Mouse (Mus musculus) forebrain, embryonic 16.5 days (tissue): ENCODE measurements around the gene Zbtb40. TPM values are rescaled to one million over a fixed set of nuclear protein-coding genes. Genes with fewer than 3 reads are reported as not detected.
A peak's percentile ranks its signal among the peaks of the same experiment; 100 is the strongest.

ENCODE experiments used
- ATAC-seq: fragments of 200-750 bp; cut with Nextera tagmentation; 2 replicates; pipeline ENCODE4 v1.8.0; 2017; ENCODE audit warnings: mild to moderate bottlenecking, moderate library complexity
- H3K27ac ChIP-seq: fragments of 300-500 bp; sonication (generic); 2 replicates; pipeline ENCODE4 v1.5.1; 2014; ENCODE audit warnings: low read length, control low read depth
- H3K27me3 ChIP-seq: fragments of 300-500 bp; sonication (generic); replicated peaks from 2 replicates; pipeline ENCODE4 v1.6.1; 2014; ENCODE audit warnings: low read length; ENCODE audit not compliant: control insufficient read depth, insufficient read depth
- H3K36me3 ChIP-seq: fragments of 300-500 bp; sonication (generic); 2 replicates; pipeline ENCODE4 v1.6.1; 2014; ENCODE audit not compliant: control insufficient read depth, insufficient read depth
- H3K4me1 ChIP-seq: fragments of 300-500 bp; sonication (generic); replicated peaks from 2 replicates; pipeline ENCODE4 v1.6.1; 2014; ENCODE audit warnings: low read length; ENCODE audit not compliant: control insufficient read depth, insufficient read depth
- H3K4me2 ChIP-seq: fragments of 300-500 bp; sonication (generic); 2 replicates; pipeline ENCODE4 v1.6.1; 2014; ENCODE audit warnings: mild to moderate bottlenecking, low read length, control low read depth
- H3K4me3 ChIP-seq: fragments of 300-500 bp; sonication (generic); replicated peaks from 2 replicates; pipeline ENCODE4 v1.5.1; 2014; ENCODE audit warnings: mild to moderate bottlenecking, low read length, control low read depth
- H3K9ac ChIP-seq: fragments of 300-500 bp; sonication (generic); replicated peaks from 2 replicates; pipeline ENCODE4 v1.6.1; 2014; ENCODE audit warnings: low read depth, low read length, control low read depth
- H3K9me3 ChIP-seq: fragments of 300-500 bp; sonication (generic); 2 replicates; pipeline ENCODE4 v1.6.1; 2016; ENCODE audit warnings: low read length; ENCODE audit not compliant: control insufficient read depth
- WGBS: fragments of 180-500 bp; shearing (Covaris S2); extraction: QIAGEN DNeasy Blood & Tissue Kit; methylation state at CpG from one replicate; pipeline ENCODE4 v1.1.7; 2014; 5-methylcytosine and 5-hydroxymethylcytosine counted together
- polyA plus RNA-seq: library from polyadenylated mRNA; unstranded; fragments of >200 nt; fragmentation: Nextera tagmentation; extraction: Ambion mirVana; gene quantifications from 2 replicates; pipeline ENCODE4 v1.2.1, GENCODE M21; 2015

Gene Zbtb40
- polyA plus RNA-seq, 1 experiment from 2014 or later, result 5.3 TPM

DNA sequence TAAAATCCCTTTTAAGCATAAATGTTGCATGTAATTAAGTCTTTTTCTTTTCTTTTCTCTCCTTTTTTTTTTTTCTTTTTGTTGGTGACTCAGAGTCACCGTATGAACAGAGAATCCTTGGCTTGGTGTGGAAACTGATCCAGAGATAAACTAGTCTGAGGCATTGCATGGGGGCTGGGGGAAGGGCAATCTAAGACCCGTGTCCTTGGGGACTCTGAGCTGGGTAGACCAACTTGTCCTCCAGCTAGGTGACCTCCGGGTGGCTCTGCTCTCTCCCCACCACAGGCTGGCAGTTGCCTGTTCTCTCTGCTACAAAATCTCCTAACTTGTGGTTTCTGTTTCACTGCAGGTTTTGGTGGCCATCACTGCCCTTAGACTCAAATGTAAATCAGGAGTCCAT is 88.5 kb downstream of the Zbtb40 start:
- Histone ChIP-seq H3K4me1 (peaks cover 9% of the 10 kb centered on the region), H3K4me2 (no peak overlapping the region), H3K4me3 (no peak overlapping the region), H3K27ac (no peak overlapping the region), H3K36me3 (no peaks in the 10 kb centered on the region), H3K9ac (no peak overlapping the region), H3K9me3 (no peaks in the 10 kb centered on the region), H3K27me3 (peaks cover 41% of the 10 kb centered on the region)
- ATAC-seq, result no peak
- 58% methylated on average over 3 of the region's 3 CpGs for WGBS

DNA sequence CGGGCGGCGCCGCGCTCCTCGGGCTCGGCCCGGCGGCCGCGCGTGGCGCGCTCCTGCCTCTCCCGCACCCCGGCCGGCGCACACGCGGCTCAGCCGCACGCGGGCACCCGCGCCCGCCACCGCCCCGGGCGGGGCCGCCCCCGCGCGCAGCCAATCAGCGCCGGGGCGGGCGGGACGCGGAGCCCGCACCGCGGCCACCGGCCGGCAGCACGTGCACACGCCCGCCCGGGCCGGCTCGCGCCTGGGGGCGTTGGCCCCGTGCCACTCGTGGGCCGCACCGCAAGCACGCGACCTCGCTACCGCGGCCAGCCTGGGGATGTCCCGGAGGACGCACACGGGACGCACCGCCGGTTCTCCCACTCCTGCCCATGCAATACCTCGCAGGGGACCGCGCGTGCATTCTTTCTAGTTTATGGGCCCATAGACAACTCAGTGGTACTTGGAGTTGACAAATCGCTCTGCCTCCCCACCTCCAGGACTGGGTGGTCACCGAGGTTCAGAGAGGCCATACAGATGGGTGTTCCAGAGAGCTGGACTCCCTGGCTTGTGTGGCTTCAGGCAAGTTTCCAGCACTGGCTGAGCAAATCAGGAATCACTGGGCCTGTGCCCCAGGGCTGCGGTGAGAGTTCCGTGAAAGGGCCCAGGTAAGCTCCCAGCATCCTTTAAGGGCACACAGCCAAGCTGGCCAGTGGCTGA is 91.7 kb downstream of the Zbtb40 start, which contains the start of gene Epha8:
Gene Epha8, minus strand, starts transcription at position 66 of the 696 bp plus-strand sequence.
- 1% methylated on average over 53 of the region's 75 CpGs for WGBS
- Histone ChIP-seq H3K27me3 (peaks cover 39% of the 10 kb centered on the region), H3K9me3 (no peaks in the 10 kb centered on the region), H3K4me3 (peak within 1 kb of the TSS; percentile 53), H3K36me3 (no peaks in the 10 kb centered on the region), H3K4me2 (peak within 1 kb of the TSS; percentile 76), H3K27ac (no peak within 1 kb of the TSS), H3K9ac (peak within 1 kb of the TSS; percentile 62), H3K4me1 (peaks cover 6% of the 10 kb centered on the region)
- peak; percentile 71 for ATAC-seq

DNA sequence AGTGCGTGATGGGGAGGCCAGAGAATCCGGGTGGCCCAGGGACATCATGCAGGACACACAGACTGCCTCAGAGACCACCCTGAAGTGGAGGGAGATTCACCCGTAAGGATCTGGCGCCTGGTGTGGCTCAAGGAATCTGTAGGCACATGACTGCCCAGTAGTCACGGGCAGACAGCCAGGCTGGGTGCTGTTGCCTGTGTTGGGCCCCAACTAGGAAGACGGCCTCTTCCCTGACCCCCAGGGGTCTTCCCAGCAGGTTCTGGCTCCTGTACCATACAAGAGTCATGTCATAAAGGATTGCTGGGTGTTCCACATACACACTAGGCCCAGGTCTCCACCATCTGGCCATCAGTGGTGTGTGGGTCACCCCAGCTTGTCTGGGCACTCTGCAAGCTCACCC is 94.0 kb downstream of the Zbtb40 start:
- H3K36me3 ChIP-seq, result no peaks in the 10 kb centered on the region
- peaks cover 39% of the 10 kb centered on the region for H3K27me3 ChIP-seq
- H3K4me2 ChIP-seq, result no peak overlapping the region
- 69% methylated on average over 6 of the region's 6 CpGs for whole genome bisulfite sequencing
- no peak for ATAC-seq
- H3K4me1 ChIP-seq, result peaks cover 6% of the 10 kb centered on the region
- H3K4me3 ChIP-seq, result no peak overlapping the region
- H3K9me3 ChIP-seq, result no peaks in the 10 kb centered on the region
- no peak overlapping the region for H3K9ac ChIP-seq
- H3K27ac ChIP-seq, result no peak overlapping the region

DNA sequence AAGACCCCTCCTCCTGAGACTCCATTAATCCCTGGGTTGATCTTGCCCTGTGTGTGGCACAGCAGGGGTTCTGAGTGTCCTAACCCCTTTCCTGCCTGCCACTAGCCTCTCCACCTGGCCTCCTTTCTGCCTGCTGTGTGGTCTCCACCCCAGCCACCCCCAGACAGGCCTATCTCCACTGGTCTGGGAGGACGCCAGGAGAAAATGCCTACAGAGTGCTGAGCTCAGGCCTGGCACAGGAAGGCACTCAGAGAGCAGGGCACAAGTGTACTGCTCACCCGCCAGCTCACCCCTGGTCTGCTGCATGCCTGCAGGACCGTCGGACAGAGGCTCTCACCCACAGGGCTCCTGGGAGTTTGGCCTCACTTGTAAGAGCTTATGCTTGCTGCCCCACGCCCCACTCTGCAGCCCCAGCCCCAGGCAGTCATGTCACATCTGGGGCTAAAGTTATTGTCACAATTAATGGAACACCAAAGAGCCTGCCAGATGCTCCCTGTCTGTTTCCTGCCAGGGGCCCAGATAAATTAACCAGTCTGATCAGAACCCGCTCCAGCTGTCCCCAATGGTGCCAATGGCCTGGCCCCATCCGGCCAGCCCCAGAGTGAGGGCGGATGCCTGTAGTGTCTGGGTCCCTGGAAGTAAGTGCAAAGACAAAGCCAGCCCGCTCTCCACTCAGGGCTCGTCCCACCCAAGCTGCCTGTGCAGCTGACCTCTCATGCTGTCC is 99.2 kb downstream of the Zbtb40 start:
- Histone ChIP-seq H3K4me2 (no peak overlapping the region), H3K4me1 (no peaks in the 10 kb centered on the region), H3K27ac (no peak overlapping the region), H3K27me3 (0 out of 2 replicates have a peak, but pooled peaks cover 2% of the 10 kb centered on the region), H3K9ac (no peak overlapping the region), H3K4me3 (no peak overlapping the region), H3K9me3 (no peaks in the 10 kb centered on the region), H3K36me3 (no peaks in the 10 kb centered on the region)
- 46% methylated on average over 10 of the region's 10 CpGs for WGBS
- ATAC-seq, result no peak

DNA sequence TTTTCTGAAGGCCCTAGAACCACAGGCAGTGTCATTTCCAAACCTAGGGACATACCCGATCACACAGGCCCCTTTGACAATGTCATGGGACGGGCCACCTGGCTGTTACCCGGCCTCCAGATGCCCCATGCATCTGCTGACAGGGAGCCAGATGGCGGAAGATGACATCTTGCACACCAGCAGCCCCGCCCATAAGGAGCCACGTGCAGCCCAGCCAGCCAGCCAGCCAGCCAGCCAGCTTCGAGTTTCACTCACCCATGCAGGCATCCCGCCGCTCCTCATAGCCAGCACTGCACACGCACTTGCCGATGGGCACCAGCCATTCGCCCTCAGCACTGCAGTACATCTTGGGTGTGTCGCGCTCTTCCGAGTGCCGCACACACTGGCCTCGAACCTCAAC is 103.2 kb downstream of the Zbtb40 start:
- Histone ChIP-seq H3K9me3 (no peaks in the 10 kb centered on the region), H3K4me3 (no peak overlapping the region), H3K27ac (no peak overlapping the region), H3K4me2 (no peak overlapping the region), H3K36me3 (no peaks in the 10 kb centered on the region), H3K27me3 (0 out of 2 replicates have a peak, but pooled peaks cover 2% of the 10 kb centered on the region), H3K9ac (no peak overlapping the region), H3K4me1 (peaks cover 16% of the 10 kb centered on the region)
- no peak for ATAC-seq
- WGBS, result 70% methylated on average over 17 of the region's 17 CpGs

GRCm38 (mm10) chr4:136944558-136945350 is 103.8 kb downstream of the Zbtb40 start:
- 73% methylated on average over 11 of the region's 11 CpGs for WGBS
- Histone ChIP-seq H3K4me3 (no peak overlapping the region), H3K27me3 (0 out of 2 replicates have a peak, but pooled peaks cover 2% of the 10 kb centered on the region), H3K9ac (no peak overlapping the region), H3K36me3 (no peaks in the 10 kb centered on the region), H3K4me1 (peaks cover 16% of the 10 kb centered on the region), H3K9me3 (no peaks in the 10 kb centered on the region), H3K27ac (no peak overlapping the region), H3K4me2 (no peak overlapping the region)
- no peak; the same call in 1 of the 2 replicates for ATAC-seq

DNA sequence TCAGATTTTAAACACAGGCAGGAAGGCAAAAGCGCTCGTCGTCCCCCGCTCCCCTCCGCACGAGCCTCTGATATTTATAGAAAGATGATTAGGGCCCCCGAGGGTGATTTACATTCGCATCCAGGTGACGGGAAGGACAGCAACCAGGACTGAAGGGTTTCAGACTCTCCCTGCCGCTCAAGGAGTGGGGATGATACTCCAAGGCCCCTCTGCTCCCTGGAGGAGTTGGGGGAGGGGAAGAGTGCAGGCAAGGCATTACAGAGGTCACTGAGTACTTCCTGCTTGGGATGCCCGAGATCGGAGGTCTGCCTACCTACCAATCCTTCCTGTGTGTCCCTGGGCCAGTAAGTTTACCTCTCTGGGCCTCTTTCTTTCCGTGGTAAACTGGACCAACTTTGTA is 105.4 kb downstream of the Zbtb40 start:
- H3K4me3 ChIP-seq, result no peak overlapping the region
- no peak overlapping the region for H3K27ac ChIP-seq
- H3K27me3 ChIP-seq, result 0 out of 2 replicates have a peak, but pooled peaks cover 2% of the 10 kb centered on the region
- 28% methylated on average over 13 of the region's 13 CpGs for WGBS
- H3K4me2 ChIP-seq, result no peak overlapping the region
- no peaks in the 10 kb centered on the region for H3K9me3 ChIP-seq
- no peak overlapping the region for H3K9ac ChIP-seq
- H3K36me3 ChIP-seq, result no peaks in the 10 kb centered on the region
- ATAC-seq, result no peak
- H3K4me1 ChIP-seq, result peaks cover 16% of the 10 kb centered on the region

DNA sequence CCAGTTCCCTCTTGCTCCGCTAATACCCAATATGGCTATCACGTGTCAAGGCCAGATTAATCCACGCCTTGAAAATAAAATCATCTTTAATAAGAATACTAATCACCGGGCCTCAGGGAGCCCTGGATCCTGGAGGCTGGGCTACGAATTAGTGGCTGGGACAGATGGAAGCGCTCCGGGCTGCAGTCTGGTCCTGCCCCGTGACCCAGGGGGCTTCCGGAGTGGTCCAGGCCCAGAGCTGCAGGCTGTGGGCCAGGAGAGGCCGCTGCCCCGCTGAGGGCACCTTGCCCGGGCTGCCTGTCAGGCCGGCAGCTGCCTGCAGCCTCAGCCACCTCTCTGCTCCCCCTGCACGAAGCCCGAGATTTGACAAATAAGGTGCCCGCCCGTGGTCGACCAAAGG is 105.8 kb downstream of the Zbtb40 start:
- Histone ChIP-seq H3K27ac (no peak overlapping the region), H3K9ac (no peak overlapping the region)
- WGBS, result 25% methylated on average over 18 of the region's 18 CpGs

DNA sequence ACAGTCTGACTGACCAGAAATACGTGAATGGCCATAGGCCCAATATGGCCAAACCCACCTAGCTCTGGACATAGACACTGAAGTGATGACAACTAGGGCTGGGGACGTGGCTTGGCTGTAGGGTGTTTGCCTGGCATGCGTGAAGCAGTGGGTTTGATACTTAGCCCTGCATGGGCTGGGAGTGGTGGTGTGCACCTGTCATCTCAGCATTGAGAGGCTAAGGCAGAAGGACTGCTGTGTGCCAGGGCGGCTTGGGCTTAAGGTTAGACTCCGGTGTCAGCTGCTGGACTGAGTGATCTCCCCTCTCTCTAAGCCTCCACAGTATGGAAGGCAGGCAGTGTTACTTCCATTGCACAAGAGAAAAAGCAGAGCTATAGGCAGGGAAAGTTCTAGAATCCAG is 110.7 kb downstream of the Zbtb40 start:
- WGBS, result 84% methylated on average over 5 of the region's 5 CpGs
- no peak for ATAC-seq

More for the DNA sequence above, 105.8 kb downstream of the Zbtb40 start:
- Histone ChIP-seq H3K27me3 (0 out of 2 replicates have a peak, but pooled peaks cover 2% of the 10 kb centered on the region), H3K4me3 (no peak overlapping the region), H3K9me3 (no peaks in the 10 kb centered on the region), H3K4me2 (no peak overlapping the region), H3K4me1 (peaks cover 16% of the 10 kb centered on the region), H3K36me3 (no peaks in the 10 kb centered on the region)
- ATAC-seq, result no peak

More for the DNA sequence above, 110.7 kb downstream of the Zbtb40 start:
- H3K36me3 ChIP-seq, result no peaks in the 10 kb centered on the region
- H3K4me3 ChIP-seq, result no peak overlapping the region
- H3K9ac ChIP-seq, result no peak overlapping the region
- H3K27ac ChIP-seq, result no peak overlapping the region
- no peak overlapping the region for H3K4me2 ChIP-seq
- peaks cover 7% of the 10 kb centered on the region for H3K4me1 ChIP-seq
- no peaks in the 10 kb centered on the region for H3K27me3 ChIP-seq
- H3K9me3 ChIP-seq, result no peaks in the 10 kb centered on the region
